Mouse (Mus musculus): ENCODE measurements around the gene Ugt1a5. TPM values are rescaled to one million over a fixed set of nuclear protein-coding genes. Genes with fewer than 3 reads are reported as not detected.
"Not testable (repeated sequence)": the region's sequence is repeated elsewhere in the genome, so short reads cannot be mapped to it uniquely, and the experiment has no call there.

Ugt1a5 gene
- polyA plus RNA-seq, 1 experiment from 2014 or later: 0.05 TPM

DNA sequence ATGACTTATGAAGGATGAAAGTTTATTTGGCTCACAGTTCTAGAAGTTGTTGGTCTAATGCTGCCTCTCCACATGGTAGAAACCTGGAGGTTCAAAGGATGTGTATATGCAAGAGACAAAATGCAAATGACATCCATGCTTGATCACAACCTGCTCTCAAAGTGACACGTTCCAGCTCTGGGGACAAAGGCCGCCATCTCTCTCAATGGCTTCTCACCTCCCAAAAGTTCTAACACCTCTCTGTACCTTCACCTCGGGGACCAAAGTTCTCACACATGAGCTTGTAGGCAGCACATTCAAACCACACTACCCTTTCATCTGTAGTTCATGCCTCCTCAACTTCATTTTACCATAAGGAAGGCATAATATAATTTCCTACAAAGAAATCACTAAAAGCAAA, 51.8 kb downstream of the Ugt1a5 start:
- Histone ChIP-seq H3K27ac (ENCODE audit: low read length) (no peak overlapping the region), H3K4me1 (ENCODE audit: control insufficient read depth, low read depth, low read length) (no peaks in the 10 kb centered on the region), H3K9ac (ENCODE audit: low read depth, low read length) (no peak overlapping the region), H3K27me3 (ENCODE audit: control insufficient read depth, insufficient read depth, low read depth, low read length) (no peaks in the 10 kb centered on the region), H3K4me2 (ENCODE audit: low read depth, low read length) (no peak overlapping the region), H3K4me3 (ENCODE audit: low read depth, low read length) (no peak overlapping the region), H3K36me3 (ENCODE audit: control insufficient read depth, insufficient read depth) (no peaks in the 10 kb centered on the region), H3K9me3 (replicated peaks; ENCODE audit: control insufficient read depth, low read length) (peaks cover 24% of the 10 kb centered on the region)
- no peak for ATAC-seq (ENCODE audit: low read depth)
- 27% methylated on average over 3 of the region's 3 CpGs for WGBS (ENCODE audit: insufficient replicate concordance)

GRCm38 (mm10) chr1:88218051-88218450, 52.2 kb downstream of the Ugt1a5 start:
- H3K9me3 ChIP-seq (replicated peaks; ENCODE audit: control insufficient read depth, low read length): peaks cover 22% of the 10 kb centered on the region
- no peak overlapping the region for H3K4me3 ChIP-seq (ENCODE audit: low read depth, low read length)
- H3K4me1 ChIP-seq (ENCODE audit: control insufficient read depth, low read depth, low read length): no peaks in the 10 kb centered on the region
- H3K27ac ChIP-seq (ENCODE audit: low read length): no peak overlapping the region
- 61% methylated on average over 9 of the region's 9 CpGs for WGBS (ENCODE audit: insufficient replicate concordance)
- ATAC-seq (ENCODE audit: low read depth): no peak
- H3K4me2 ChIP-seq (ENCODE audit: low read depth, low read length): no peak overlapping the region
- no peaks in the 10 kb centered on the region for H3K27me3 ChIP-seq (ENCODE audit: control insufficient read depth, insufficient read depth, low read depth, low read length)
- H3K36me3 ChIP-seq (ENCODE audit: control insufficient read depth, insufficient read depth): no peaks in the 10 kb centered on the region
- H3K9ac ChIP-seq (ENCODE audit: low read depth, low read length): no peak overlapping the region

GRCm38 (mm10) chr1:88218591-88218990, 52.8 kb downstream of the Ugt1a5 start:
- no peak overlapping the region for H3K4me3 ChIP-seq (ENCODE audit: low read depth, low read length)
- H3K9me3 ChIP-seq (replicated peaks; ENCODE audit: control insufficient read depth, low read length): peaks cover 22% of the 10 kb centered on the region
- H3K9ac ChIP-seq (ENCODE audit: low read depth, low read length): no peak overlapping the region
- H3K36me3 ChIP-seq (ENCODE audit: control insufficient read depth, insufficient read depth): no peaks in the 10 kb centered on the region
- 41% methylated on average over 4 of the region's 4 CpGs for WGBS (ENCODE audit: insufficient replicate concordance)
- no peaks in the 10 kb centered on the region for H3K27me3 ChIP-seq (ENCODE audit: control insufficient read depth, insufficient read depth, low read depth, low read length)
- H3K27ac ChIP-seq (ENCODE audit: low read length): no peak overlapping the region
- ATAC-seq (ENCODE audit: low read depth): no peak
- no peaks in the 10 kb centered on the region for H3K4me1 ChIP-seq (ENCODE audit: control insufficient read depth, low read depth, low read length)
- H3K4me2 ChIP-seq (ENCODE audit: low read depth, low read length): no peak overlapping the region

- Histone ChIP-seq H3K36me3 (ENCODE audit: control insufficient read depth, insufficient read depth) (no peaks in the 10 kb centered on the region), H3K9ac (ENCODE audit: low read depth, low read length) (no peak overlapping the region), H3K27me3 (ENCODE audit: control insufficient read depth, insufficient read depth, low read depth, low read length) (no peaks in the 10 kb centered on the region), H3K27ac (ENCODE audit: low read length) (no peak overlapping the region), H3K4me2 (ENCODE audit: low read depth, low read length) (no peak overlapping the region), H3K4me1 (ENCODE audit: control insufficient read depth, low read depth, low read length) (no peaks in the 10 kb centered on the region), H3K9me3 (replicated peaks; ENCODE audit: control insufficient read depth, low read length) (peaks cover 19% of the 10 kb centered on the region), H3K4me3 (ENCODE audit: low read depth, low read length) (no peak overlapping the region)
- 11% methylated on average over 1 of the region's 1 CpGs for WGBS (ENCODE audit: insufficient replicate concordance)
- ATAC-seq (ENCODE audit: low read depth): no peak
Measured at GRCm38 (mm10) chr1:88219054-88219453, 53.2 kb downstream of the Ugt1a5 start.

- Histone ChIP-seq H3K9me3 (replicated peaks; ENCODE audit: control insufficient read depth, low read length) (peaks cover 17% of the 10 kb centered on the region), H3K4me3 (ENCODE audit: low read depth, low read length) (no peak overlapping the region), H3K27ac (ENCODE audit: low read length) (no peak overlapping the region), H3K9ac (ENCODE audit: low read depth, low read length) (no peak overlapping the region), H3K27me3 (ENCODE audit: control insufficient read depth, insufficient read depth, low read depth, low read length) (no peaks in the 10 kb centered on the region), H3K4me2 (ENCODE audit: low read depth, low read length) (no peak overlapping the region), H3K36me3 (ENCODE audit: control insufficient read depth, insufficient read depth) (no peaks in the 10 kb centered on the region), H3K4me1 (ENCODE audit: control insufficient read depth, low read depth, low read length) (no peaks in the 10 kb centered on the region)
- no peak for ATAC-seq (ENCODE audit: low read depth)
Measured at GRCm38 (mm10) chr1:88220336-88220735, 54.5 kb downstream of the Ugt1a5 start.

GRCm38 (mm10) chr1:88222216-88222615, 56.4 kb downstream of the Ugt1a5 start:
- 28% methylated on average over 2 of the region's 2 CpGs for WGBS (ENCODE audit: insufficient replicate concordance)
- Histone ChIP-seq H3K9me3 (replicated peaks; ENCODE audit: control insufficient read depth, low read length) (peaks cover 14% of the 10 kb centered on the region), H3K4me2 (ENCODE audit: low read depth, low read length) (no peak overlapping the region), H3K27ac (ENCODE audit: low read length) (no peak overlapping the region), H3K36me3 (ENCODE audit: control insufficient read depth, insufficient read depth) (no peaks in the 10 kb centered on the region), H3K4me1 (ENCODE audit: control insufficient read depth, low read depth, low read length) (no peaks in the 10 kb centered on the region), H3K27me3 (ENCODE audit: control insufficient read depth, insufficient read depth, low read depth, low read length) (no peaks in the 10 kb centered on the region), H3K9ac (ENCODE audit: low read depth, low read length) (no peak overlapping the region), H3K4me3 (ENCODE audit: low read depth, low read length) (no peak overlapping the region)
- ATAC-seq (ENCODE audit: low read depth): no peak

DNA sequence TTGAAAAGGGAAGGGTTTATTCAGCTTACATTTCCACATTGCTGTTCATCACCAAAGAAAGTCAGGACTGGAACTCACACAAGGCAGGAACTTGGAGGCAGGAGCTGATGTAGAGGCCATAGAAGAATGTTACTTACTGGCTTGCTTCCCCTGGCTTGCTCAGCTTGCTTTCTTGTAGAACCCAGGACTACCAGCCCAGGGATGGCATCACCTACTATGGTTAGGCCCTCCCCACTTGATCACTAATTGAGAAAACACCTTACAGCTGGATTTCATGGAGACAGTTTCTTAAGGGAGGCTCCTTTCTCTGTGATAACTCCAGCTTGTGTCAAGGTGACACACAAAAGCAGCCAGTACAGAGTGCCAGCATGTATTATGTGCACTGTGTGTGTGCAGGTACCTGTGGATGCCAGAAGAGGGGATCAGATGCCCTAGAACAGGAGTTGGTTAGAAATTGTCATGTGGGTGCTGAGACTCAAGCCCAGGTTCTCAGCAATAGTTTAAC, 57.3 kb downstream of the Ugt1a5 start:
- H3K9me3 ChIP-seq (replicated peaks; ENCODE audit: control insufficient read depth, low read length): peaks cover 12% of the 10 kb centered on the region
- ATAC-seq (ENCODE audit: low read depth); H3K27me3 ChIP-seq (ENCODE audit: control insufficient read depth, insufficient read depth, low read depth, low read length); H3K4me2 ChIP-seq (ENCODE audit: low read depth, low read length); H3K27ac ChIP-seq (ENCODE audit: low read length); H3K4me1 ChIP-seq (ENCODE audit: control insufficient read depth, low read depth, low read length); H3K9ac ChIP-seq (ENCODE audit: low read depth, low read length); H3K4me3 ChIP-seq (ENCODE audit: low read depth, low read length); H3K36me3 ChIP-seq (ENCODE audit: control insufficient read depth, insufficient read depth): not testable (repeated sequence)

DNA sequence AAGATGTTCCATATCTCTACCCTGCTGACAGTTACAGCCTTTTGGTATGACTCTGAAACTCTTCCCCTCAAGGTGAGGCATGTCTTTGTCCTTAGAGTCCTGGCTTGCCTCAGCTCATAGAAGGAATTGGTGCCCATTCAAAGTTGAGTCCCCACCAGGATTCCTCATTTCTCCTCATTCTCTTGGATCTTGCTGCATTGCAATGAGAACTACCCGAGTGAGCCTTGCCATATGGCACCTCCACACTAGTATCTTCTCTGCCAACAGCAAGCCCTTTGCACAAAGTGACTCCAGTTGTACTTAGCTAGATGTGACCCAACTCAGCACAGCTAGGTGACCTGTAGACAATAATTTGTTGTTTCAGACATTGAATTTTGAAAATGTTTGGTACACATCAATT, 57.8 kb downstream of the Ugt1a5 start:
- no peak overlapping the region for H3K27ac ChIP-seq (ENCODE audit: low read length)
- ATAC-seq (ENCODE audit: low read depth): no peak
- no peaks in the 10 kb centered on the region for H3K27me3 ChIP-seq (ENCODE audit: control insufficient read depth, insufficient read depth, low read depth, low read length)
- no peak overlapping the region for H3K4me2 ChIP-seq (ENCODE audit: low read depth, low read length)
- H3K4me3 ChIP-seq (ENCODE audit: low read depth, low read length): no peak overlapping the region
- H3K9me3 ChIP-seq (replicated peaks; ENCODE audit: control insufficient read depth, low read length): peaks cover 14% of the 10 kb centered on the region
- H3K9ac ChIP-seq (ENCODE audit: low read depth, low read length): no peak overlapping the region
- no peaks in the 10 kb centered on the region for H3K36me3 ChIP-seq (ENCODE audit: control insufficient read depth, insufficient read depth)
- H3K4me1 ChIP-seq (ENCODE audit: control insufficient read depth, low read depth, low read length): no peaks in the 10 kb centered on the region
- WGBS (ENCODE audit: insufficient replicate concordance): 31% methylated on average over 1 of the region's 1 CpGs

DNA sequence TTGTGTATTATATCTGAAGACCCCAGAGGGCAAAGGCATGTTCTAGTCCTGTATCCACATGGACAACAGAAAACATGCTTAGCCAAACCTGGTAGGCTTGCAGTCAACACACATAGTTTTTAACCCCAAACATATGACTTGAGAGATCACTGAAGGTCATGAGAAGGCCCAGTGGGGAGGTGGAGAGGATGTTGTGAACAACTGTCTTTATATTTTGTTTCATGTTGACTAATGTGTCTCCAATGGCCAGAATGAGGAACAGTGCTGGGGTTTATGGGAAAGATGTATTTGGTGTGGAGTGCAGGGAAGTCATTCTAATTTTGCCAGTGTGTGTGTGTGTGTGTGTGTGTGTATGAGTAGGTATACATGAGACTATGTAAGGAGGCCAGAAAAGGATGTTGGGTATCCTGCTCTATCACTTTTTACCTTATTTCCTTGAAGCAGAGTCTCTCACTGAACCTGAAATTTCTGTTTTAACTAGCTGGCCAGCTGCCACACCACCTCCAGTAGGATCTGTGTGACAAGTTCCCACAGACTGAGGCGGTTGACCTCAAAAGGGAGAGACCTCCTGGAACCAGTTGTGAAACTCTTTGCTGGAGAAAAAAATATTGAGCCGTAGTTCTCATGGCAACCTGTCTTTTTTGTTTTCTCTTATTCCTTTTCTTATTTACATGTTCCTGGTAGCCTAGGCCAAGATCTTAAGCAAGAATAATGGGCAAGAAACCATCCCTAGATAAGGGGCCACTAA, 58.4 kb downstream of the Ugt1a5 start:
- Histone ChIP-seq H3K4me1 (ENCODE audit: control insufficient read depth, low read depth, low read length) (no peaks in the 10 kb centered on the region), H3K4me3 (ENCODE audit: low read depth, low read length) (no peak overlapping the region), H3K4me2 (ENCODE audit: low read depth, low read length) (no peak overlapping the region), H3K27me3 (ENCODE audit: control insufficient read depth, insufficient read depth, low read depth, low read length) (no peaks in the 10 kb centered on the region), H3K27ac (ENCODE audit: low read length) (no peak overlapping the region), H3K9ac (ENCODE audit: low read depth, low read length) (no peak overlapping the region), H3K9me3 (replicated peaks; ENCODE audit: control insufficient read depth, low read length) (peaks cover 14% of the 10 kb centered on the region), H3K36me3 (ENCODE audit: control insufficient read depth, insufficient read depth) (no peaks in the 10 kb centered on the region)
- ATAC-seq (ENCODE audit: low read depth): no peak
- WGBS (ENCODE audit: insufficient replicate concordance): 51% methylated on average over 2 of the region's 2 CpGs

Measured in liver, embryonic 16.5 days (tissue).